Mouse (Mus musculus): Measurements from ENCODE around the gene Brinp2. TPM values are rescaled to one million over a fixed set of nuclear protein-coding genes. Genes with fewer than 3 reads are reported as not detected.

Brinp2 gene
- 10 to 100 TPM; 73.7 to 78.3 TPM for total RNA-seq (2021)
- long read RNA-seq, full-length matches to known transcripts = 29 of 47 reads
- long read RNA-seq, partial matches to known transcripts = 4 of 47 reads
- long read RNA-seq, other reads (novel, unspliced or antisense) = 14 of 47 reads

DNA sequence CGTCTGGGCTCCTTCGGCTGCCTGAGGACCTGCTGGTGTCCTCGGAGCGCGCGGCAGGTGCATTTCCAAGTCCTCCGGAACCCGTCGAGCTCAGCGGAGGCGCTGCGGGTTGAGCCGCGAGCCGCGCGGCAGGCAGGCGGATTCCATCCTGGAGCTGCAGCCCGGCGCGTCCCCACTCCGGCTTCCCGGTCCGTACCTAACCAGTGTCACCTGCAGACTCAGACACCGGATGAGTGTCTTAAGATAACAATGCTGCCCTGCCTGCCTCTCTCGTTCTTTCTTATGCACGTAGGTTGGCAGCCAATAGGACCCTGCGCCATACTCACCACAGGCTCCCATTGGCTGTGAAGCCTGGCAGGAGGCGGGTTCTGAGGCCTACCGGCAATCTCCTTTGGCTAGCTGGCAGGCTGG lies at the start of gene Brinp2:
TSS of gene Brinp2 (minus strand) at position 276 of the 411 bp plus-strand sequence.
- DNase-seq (ENCODE audit: low spot score in 2 of 2) = peak; percentile 86 to 91

DNA sequence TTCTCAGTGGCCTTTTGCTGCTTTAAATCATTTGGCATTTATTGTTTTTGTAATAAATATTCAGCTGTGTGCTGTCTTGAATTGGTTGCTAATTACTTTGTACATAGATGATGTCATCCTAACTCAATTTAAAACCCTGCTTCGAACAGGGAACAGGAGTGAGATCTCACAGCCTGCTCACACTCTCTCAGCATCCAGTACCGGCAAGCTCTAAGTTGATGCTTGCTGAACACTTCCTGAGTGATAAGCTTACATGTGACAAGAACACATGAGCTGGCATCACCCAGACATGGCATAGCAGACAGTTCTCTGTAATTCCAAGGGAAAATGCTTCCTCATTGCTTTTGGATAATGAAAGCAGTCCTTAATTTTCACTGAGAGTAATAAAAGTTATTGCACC lies 44.8 kb upstream of the Brinp2 start:
- DNase-seq (ENCODE audit: low spot score in 2 of 2) = no peak

DNA sequence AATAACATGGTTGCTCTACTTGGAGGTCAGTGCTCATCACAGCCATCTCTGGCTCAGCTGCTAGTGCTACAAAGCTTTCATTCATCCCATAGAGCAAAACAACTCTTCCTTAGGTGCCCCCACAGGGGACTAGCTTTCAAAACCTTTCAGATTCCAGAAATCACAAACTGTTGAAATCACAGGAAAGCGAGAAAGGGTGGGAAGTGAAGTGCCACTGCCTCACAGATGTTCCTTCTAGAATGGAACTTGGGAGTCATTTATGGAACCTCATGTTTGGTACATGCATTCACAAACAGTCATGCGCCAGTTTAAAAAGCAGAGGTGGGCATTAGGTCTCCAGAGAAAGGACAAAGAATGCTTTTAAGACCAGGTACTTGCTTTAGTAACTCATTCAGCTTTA lies 40.9 kb upstream of the Brinp2 start:
- no peak for DNase-seq (ENCODE audit: low spot score in 2 of 2)

DNA sequence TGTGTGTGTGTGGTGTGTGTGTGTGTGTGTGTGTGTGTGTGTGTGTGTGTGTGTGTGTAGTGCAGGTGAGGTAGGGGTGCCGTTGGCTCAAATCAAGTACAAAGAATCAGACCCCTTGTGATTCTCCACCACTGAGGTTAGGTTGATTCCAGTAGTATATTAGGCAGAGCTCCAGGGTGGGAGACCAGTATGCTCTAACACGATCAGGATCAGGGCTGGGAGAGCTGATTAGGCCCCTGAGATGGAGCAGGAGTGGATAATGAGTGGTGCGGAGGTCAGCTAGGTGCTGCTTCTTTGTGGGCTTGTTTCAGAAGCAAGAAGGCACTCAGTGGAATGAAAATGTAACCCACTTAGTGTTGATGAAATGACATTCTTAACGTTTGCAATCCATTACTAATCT lies 34.6 kb upstream of the Brinp2 start:
- DNase-seq (ENCODE audit: low spot score in 2 of 2) = no peak

DNA sequence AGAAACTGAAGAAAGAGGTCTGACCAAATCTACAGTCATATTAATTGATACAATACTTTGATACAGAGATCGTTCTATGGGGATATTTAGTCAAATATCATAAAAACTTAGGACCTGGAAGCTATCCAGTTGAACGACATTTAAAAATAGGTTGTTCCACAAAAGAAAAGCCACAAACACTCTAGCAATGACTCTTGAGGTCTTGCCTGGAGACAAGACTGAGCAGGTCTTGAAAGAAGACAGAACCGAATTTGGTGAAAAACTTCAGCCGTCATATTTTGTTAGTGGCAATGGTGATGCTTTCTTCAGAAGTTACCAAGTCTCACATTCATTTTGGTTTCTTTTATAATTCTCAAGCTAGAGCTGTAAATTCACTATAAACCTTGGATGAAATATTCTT lies 32.9 kb upstream of the Brinp2 start:
- DNase-seq (ENCODE audit: low spot score in 2 of 2) = no peak

DNA sequence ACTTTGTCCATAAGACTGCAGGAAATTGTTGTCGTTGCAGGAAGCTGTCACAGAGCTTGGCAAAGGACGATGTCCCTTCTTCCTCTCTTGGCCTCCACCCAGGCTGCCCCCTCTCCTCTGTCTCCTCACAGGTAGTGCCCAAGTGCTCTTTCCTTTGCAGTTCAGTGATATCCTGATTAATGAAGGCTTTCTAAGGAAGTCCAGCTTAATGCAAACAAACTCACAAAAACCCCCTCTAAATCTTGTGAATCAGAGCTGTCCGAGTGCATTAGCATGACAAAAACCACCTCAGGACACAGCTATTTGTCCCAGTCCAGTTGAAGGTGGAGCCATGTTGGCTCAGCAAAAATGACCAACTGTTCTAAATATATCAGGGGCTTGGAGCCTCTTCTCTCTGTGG lies 30.7 kb upstream of the Brinp2 start:
- no peak for DNase-seq (ENCODE audit: low spot score in 2 of 2)

DNA sequence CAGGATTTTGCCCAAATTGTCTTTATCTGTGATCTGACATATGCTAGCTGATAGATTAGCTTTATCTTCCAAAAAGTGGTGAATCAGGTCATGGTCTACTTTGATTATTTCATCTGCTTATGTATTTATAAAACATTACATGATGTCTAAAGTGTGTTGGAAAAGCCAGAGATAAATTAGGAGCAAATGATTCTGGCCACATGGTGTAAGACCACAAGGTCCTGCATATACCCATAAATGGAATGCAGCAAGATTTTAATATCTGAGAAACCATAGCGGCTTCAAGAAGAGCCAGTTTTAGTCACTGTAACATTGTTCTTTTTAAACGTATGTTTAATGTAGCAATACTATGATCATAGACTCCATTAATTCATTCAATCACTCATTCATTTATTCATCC lies 29.2 kb upstream of the Brinp2 start:
- no peak for DNase-seq (ENCODE audit: low spot score in 2 of 2)

DNA sequence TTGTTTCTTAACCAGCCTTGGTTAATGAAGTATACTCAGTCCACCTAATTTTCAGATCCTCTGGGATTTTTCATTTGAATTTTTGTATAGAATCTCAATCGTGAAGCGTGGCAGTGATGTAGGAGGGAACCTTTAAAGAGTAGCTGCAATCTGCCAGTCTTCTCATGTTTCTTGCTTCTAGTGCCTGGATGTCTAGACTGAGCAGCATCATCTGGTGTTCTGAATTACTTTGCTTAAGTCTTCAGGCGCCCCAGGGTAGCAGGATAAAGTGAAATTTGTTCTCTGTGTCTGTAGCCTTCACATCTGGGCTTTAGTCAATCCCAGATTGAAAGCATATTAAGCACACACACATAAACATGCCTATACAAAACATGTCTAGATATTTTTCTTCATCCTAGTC lies 27.1 kb upstream of the Brinp2 start:
- no peak for DNase-seq (ENCODE audit: low spot score in 2 of 2)

DNA sequence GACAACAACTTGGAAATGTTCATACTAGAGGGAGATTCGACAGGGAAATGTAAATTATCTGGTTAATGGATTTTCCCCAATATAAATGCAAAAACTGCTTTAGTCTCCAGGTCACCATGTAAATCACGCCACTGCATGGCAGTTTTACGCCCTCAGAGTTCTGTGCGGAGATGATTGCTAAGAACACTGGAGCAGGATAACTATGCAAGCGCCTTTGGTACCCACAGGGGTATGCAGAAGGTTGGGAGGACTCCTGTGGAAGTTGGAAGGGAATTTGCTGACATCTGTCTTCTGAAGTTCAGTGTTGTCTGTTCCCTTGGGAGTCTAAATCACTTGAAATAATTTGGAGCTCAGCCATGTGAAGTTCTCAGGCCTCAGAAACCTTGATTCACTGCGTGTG lies 26.2 kb upstream of the Brinp2 start:
- DNase-seq (ENCODE audit: low spot score in 2 of 2) = no peak

DNA sequence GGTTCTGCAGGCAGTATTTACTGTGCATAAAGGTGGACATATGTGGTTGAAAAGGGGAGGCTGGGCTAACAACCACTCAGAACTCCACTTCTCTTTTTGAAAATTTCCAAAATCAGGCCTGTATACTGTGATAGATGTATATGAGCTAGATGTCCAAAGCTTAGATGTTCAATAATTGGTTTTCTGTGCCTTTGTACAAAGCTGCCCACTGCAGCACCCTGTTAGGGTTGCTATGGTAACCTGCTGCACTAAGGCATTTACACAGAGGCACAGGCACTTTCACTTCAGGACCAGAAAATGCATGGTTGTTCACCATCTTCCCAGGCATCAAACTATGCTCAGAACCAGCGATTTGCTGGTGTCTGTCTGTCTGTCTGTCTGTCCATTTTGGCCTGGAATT lies 8.3 kb upstream of the Brinp2 start:
- DNase-seq (ENCODE audit: low spot score in 2 of 2) = peak in 1 of 2 experiments; percentile 17

DNA sequence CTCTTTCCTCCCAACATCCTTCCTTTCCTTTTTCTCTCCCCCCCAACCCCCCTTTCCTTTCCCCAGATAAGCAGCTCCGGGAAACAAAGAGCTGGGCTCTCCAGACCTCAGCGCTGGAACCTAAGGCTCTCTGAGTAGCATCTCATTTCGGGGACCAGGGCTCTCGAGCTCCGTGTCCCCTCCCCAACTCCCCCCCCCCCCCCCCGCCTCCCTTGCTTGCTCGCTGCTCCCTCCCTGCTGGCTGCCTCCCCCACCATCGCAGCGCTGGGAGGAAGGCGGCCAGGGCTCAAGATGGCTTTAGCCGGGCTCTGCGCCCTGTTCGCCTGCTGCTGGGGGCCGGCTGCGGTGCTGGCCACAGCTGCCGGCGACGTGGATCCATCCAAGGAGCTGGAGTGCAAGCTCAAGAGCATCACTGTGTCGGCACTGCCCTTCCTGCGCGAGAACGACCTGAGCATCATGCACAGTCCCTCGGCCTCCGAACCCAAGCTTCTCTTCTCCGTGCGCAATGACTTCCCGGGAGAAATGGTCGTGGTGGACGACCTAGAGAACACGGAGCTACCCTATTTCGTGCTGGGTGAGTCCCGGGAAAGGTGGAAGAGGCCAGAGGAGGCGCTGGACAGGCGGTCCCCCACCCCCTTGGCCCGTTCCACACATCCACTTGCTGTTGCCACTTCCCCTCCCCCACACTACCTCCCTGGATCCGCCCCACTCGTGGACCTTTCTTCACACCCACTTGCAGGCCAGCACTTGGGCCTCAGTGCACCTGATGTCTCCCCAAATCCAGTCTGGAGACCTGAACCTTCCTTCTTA lies 6.4 kb upstream of the Brinp2 start:
- peak; percentile 61 to 67 for DNase-seq (ENCODE audit: low spot score in 2 of 2)

DNA sequence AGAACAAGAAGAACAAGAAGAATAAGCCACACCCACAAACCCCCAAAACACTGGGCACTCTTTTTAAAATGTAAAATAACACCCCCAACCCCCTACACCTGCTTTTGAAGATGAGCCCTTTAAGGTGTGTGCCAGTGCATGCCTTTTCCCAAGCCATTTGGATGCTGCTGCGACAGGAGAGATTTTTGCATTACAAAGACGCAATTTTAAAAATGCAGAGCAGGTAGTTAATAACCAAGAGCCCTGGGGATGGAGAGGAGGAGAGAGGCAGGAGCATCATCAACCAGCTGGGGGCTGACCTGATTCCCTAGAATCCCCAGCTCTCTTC lies 5.8 kb upstream of the Brinp2 start, which contains the start of gene Astn1:
TSS of gene Astn1 (plus strand) at position 310 of the 328 bp plus-strand sequence.
- no peak for DNase-seq (ENCODE audit: low spot score in 2 of 2)

DNA sequence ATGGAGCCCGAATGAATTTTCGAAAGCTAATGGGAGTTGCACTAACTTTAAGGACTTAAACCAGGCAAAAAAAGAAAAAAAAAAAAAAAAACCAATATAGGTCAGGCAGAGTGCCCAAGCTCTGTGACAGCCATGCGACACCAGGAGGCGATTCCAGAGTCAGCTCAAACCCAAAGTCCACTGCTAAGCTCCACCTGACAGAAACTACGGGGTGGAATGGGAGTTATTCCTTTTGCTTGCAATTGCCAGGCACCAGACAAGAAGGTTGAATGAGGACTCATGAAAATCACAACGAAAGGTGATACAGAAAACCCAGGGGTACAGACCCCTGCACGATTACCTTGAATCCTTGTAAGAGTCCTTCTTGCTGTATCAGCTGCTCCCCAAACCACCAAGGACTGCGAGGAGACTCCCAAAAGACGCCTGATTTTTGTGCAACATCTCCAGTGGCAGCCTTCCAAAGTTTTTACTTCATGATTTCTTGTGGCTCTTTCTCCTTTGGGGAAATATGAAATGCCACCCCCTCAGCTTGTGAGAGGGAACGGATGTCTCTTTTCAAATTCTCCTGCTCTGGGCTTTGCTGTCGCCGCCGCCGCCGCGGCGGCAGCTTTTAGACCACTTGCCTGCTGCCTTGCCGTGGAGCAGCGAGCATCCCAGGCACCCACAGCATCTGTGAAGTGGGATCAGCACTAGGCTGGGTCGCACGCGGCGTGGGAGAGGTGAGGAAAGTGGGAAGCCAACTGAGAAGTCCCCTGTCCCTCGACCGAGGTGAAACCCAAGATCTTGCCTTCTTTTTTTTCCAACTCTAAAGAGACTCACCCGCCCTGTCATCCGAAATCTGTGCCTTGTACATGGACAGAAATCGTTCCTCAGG lies 712 bp downstream of the Brinp2 start:
- DNase-seq (ENCODE audit: low spot score in 2 of 2) = peak; percentile 47 to 54

DNA sequence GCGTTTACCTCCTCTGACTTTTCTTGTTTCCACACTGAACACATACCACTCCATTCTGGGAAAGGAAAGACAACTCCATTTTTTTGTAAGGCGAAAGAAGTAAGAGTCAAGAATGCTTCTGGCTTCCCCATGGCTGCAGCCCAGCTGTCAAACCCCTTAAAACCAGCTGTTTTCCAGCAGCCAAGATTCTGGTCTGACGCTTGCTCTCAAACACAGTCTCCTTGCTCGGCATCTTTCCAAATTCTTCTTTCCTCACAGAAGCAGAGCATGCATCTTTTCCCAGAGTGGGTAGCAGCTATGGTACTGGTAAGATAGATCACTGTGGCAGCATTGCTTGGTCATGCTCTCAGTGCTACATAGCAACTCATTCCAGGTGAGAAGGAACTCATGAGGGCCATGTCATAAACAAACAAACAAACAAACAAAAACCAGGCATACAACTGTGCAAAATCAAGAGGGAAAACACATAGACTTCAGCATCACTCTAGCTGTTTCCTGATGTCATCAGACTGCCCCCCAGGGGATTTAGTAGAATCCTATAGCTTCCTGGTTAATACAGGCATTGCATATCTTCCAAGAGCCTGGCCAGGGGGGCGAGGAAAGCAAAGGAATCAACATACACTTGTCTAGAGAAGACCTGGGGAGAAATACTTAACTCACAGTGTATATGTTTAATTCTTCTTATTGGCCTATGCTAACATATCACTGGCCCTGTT lies 2.3 kb downstream of the Brinp2 start:
- DNase-seq (ENCODE audit: low spot score in 2 of 2) = no peak

DNA sequence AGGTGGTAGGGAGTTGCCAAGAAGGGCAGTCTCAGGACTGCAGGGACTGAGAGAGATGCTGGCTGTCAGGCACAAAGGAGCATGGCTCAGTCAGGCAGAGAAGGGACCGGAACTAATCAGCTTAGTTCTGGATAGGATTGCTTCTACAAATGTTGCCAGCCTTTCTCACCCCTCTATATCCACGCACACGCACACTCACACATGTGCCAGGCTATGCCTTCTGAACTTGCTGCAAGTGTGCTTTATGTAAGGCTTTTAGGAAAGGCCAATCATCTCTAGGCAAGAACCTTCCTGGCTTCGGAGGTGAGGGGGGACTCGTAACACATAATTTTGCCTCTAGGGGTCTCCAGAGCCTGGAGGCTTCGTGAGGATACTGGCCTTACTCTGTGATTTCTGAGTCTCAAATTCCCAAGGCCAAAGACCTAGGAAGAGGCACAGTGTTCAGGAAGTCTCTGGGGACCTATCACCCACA lies 12.8 kb downstream of the Brinp2 start:
- DNase-seq (ENCODE audit: low spot score in 2 of 2) = peak in 1 of 2 experiments; percentile 56

DNA sequence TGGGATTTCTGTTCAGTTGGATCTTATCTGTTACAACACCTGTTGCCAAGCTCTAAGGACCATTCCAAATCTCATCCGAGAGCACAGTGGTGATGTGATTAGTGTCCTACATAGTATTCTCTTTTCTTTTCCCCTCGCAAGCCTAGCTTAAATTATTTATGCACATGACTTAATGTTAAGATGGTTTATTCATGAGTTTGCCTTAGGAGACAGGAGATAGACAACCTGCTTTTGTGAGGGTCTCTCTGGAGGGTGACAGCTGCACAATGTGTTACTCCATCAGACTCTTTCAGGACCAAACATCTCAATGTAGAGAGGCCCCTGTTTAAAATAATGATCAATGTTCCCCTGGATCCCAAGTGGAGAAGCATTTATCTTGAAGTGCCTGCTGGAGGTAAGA lies 27.3 kb downstream of the Brinp2 start:
- DNase-seq (ENCODE audit: low spot score in 2 of 2) = no peak

DNA sequence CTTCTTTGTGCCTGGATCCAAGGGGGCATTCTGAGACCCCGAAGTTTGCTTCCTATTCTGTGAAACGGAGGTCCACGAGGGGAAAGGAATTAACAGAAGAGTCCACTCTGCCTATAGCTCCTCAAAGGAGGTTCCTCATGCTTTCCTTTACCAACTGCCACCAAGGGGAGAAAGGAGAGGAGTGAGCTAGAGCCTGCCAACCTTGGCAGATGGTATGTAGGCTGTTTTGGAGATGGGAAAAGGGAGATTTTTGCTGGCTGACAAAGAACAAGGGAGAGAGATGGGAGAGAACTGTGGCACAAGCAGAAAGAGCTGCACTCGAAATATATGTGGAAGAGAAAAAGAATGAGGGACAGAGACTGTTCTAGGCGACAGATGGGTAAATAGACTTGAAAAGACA lies 28.0 kb downstream of the Brinp2 start:
- peak; percentile 19 to 23 for DNase-seq (ENCODE audit: low spot score in 2 of 2)

DNA sequence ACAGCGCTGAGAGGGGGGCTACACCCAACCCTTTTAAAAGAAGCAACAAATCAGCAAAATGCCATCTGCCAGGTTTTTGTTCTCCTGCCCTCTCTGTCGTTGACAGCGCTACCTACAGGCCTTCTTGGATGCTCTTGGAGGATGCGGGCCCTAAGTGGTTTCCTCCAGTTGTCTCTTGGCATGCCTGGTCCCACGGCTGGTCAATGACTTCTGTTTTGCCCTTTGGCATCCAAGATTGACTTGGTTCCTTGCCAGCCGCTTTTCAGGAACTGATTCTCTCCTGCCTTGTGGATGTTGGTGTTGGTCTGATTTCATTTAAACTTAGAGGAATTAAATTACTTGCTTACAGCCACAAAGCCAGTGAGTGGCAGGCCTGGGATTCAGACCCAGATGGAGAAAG lies 32.8 kb downstream of the Brinp2 start:
- DNase-seq (ENCODE audit: low spot score in 2 of 2) = peak in 1 of 2 experiments; percentile 21

DNA sequence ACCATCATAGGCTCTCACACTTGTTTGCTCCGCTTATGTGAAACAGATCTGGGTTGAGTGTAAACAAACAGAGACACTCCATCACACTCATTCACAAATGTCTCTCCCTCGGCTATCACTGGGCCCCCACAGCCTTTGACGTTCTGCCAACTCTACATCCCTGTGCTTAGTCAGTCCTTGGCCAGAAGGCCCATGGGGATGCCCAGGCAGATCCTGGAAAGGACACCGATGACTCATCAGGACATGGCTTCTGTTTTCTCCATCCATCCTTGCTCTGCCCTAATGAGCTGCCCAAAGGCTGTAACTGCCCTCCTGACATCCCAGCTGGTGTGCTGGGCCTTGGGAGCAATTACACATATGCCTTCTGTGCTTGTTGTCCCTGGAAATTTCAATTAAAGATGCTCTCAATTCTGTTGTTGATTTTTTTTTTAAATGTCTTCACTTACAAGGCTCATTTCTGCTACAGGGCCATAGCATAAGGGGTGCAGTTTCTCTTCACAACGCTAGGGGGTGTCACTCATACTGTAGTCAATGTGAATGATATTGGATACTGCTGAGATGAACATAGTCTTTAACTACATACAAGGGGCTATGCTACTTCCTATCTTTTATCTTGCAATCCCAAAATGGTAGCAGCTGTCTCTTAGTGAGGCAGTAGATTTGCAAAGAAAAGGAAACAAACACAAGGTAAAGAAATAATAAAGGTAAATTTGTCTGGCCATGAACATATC lies 45.5 kb downstream of the Brinp2 start:
- no peak for DNase-seq (ENCODE audit: low spot score in 2 of 2)

DNA sequence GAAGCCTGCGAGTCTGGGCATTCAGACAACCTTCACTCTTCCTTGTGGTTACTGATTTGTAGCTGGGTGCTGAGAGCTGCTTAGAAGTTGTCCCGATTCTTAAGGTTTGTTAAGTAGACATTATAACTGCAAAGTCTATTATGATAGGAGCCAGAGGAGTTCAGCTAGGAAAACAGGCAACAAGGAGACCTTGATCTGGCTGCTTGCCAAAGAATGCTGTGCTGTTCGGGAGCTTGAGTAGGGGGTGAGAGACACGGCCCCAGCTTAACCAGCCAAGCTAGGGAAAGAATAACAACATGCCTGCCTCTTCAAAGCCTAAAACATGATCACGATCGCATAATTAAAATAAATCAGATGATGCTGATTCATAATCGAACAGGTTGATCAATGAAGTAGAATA lies 59.1 kb downstream of the Brinp2 start:
- no peak for DNase-seq (ENCODE audit: low spot score in 2 of 2)

All from layer of hippocampus, postnatal 10 days (tissue).